Mouse (Mus musculus) gastrocnemius, adult 8-10 months (tissue): Measurements from ENCODE around the gene Grasp. TPM values are rescaled to one million over a fixed set of nuclear protein-coding genes. Genes with fewer than 3 reads are reported as not detected.
A peak's percentile ranks its signal among the peaks of the same experiment; 100 is the strongest.

ENCODE experiments used
- DNase-seq, 2 experiments: peaks; one replicate each; pipeline ENCODE4 v3.0.0; 2022; ENCODE audit warnings: low spot score in 2 of 2
- total RNA-seq, 4 experiments: library from RNA; stranded (reverse); gene quantifications; 2 replicates each; pipeline ENCODE4 v1.2.4; 2022

Gene Grasp
- total RNA-seq, 4 experiments from 2014 or later: 3.0 to 5.4 (median 4.4) TPM

GRCm38 (mm10) chr15:101247155-101247498 is 23.1 kb downstream of the Grasp start:
- no peak for DNase-seq

GRCm38 (mm10) chr15:101248029-101248710 is 24.2 kb downstream of the Grasp start:
- peak in 1 of 2 experiments; percentile 74 for DNase-seq

- DNase-seq: no peak
Measured at GRCm38 (mm10) chr15:101250220-101250800, 26.3 kb downstream of the Grasp start.

- DNase-seq: no peak
Measured at GRCm38 (mm10) chr15:101251930-101252329, 27.9 kb downstream of the Grasp start.

GRCm38 (mm10) chr15:101252614-101253013 is 28.6 kb downstream of the Grasp start:
- DNase-seq: no peak

GRCm38 (mm10) chr15:101253563-101253885 is 29.5 kb downstream of the Grasp start:
- no peak for DNase-seq

- peak; percentile 85 to 89 for DNase-seq
Measured at GRCm38 (mm10) chr15:101253886-101254795, 30.2 kb downstream of the Grasp start, which contains the start of gene Nr4a1. Gene Nr4a1, plus strand, starts transcription at chr15:101254269.

- DNase-seq: no peak
Measured at GRCm38 (mm10) chr15:101255842-101256462, 32.0 kb downstream of the Grasp start.

GRCm38 (mm10) chr15:101256463-101257206 is 32.6 kb downstream of the Grasp start:
- no peak for DNase-seq

GRCm38 (mm10) chr15:101258420-101258819 is 34.4 kb downstream of the Grasp start:
- DNase-seq: no peak

GRCm38 (mm10) chr15:101259922-101260321 is 35.9 kb downstream of the Grasp start:
- DNase-seq: no peak

GRCm38 (mm10) chr15:101260387-101260786 is 36.4 kb downstream of the Grasp start:
- DNase-seq: peak; percentile 92 to 97

- no peak for DNase-seq
Measured at GRCm38 (mm10) chr15:101260874-101261622, 37.1 kb downstream of the Grasp start.

GRCm38 (mm10) chr15:101262502-101262901 is 38.5 kb downstream of the Grasp start:
- DNase-seq: no peak

GRCm38 (mm10) chr15:101266132-101266963 is 42.4 kb downstream of the Grasp start:
- peak; percentile 95 for DNase-seq

GRCm38 (mm10) chr15:101267053-101268032 is 43.4 kb downstream of the Grasp start:
- no peak for DNase-seq

GRCm38 (mm10) chr15:101270101-101270820 is 46.3 kb downstream of the Grasp start:
- no peak for DNase-seq

- no peak for DNase-seq
Measured at GRCm38 (mm10) chr15:101271107-101271506, 47.1 kb downstream of the Grasp start.
